Mouse (Mus musculus): Measurements from ENCODE around the gene Iqcd.

DNA sequence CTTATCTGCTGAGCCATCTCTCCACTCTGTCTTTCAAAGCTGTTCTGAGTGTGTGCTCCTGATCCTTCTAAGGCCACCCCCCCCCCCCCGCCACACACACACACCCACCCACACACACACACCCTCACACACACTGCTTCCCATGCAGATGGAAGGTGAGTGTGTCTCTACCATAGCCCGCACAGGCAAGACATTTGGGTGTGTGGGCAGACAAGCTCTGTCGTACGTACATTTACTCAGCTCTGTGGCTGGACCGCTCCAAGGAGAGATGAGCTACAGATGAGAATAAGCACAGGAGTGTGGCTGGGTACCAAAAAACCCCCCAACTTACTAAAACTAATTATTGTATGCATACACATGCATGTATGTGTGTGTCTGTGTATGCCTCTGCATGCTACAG lies 38.1 kb upstream of the Iqcd start:
- TF ChIP-seq CTCF (IDR thresholded peaks at IDR 0.05; ENCODE audit: borderline replicate concordance, insufficient read depth, low read length) (no peak), POLR2A (IDR thresholded peaks at IDR 0.05; ENCODE audit: low read depth, low read length) (no peak)

Data from embryonic fibroblast, embryonic 13.5 days (primary cell).